Mouse (Mus musculus) limb, embryonic 15.5 days (tissue): ENCODE results near the gene Rmdn2. TPM values are rescaled to one million over a fixed set of nuclear protein-coding genes. Genes with fewer than 3 reads are reported as not detected.

ENCODE experiments used
- ATAC-seq: fragments of 200-750 bp; cut with Nextera tagmentation; 2 replicates; pipeline ENCODE4 v1.8.0; 2017; ENCODE audit warnings: low read depth, moderate TSS enrichment; ENCODE audit not compliant: insufficient number of reproducible peaks, low FRiP score, low TSS enrichment
- H3K27ac ChIP-seq: fragments of 300-500 bp; sonication (generic); 2 replicates; pipeline ENCODE4 v1.5.1; 2015; ENCODE audit warnings: moderate library complexity, mild to moderate bottlenecking, inconsistent platforms
- H3K27me3 ChIP-seq: fragments of 300-500 bp; sonication (generic); 2 replicates; pipeline ENCODE4 v1.6.1; 2015; ENCODE audit warnings: inconsistent platforms
- H3K36me3 ChIP-seq: fragments of 300-500 bp; sonication (generic); 2 replicates; pipeline ENCODE4 v1.6.1; 2015; ENCODE audit warnings: inconsistent platforms
- H3K4me1 ChIP-seq: fragments of 300-500 bp; sonication (generic); 2 replicates; pipeline ENCODE4 v1.6.1; 2015; ENCODE audit warnings: inconsistent platforms
- H3K4me2 ChIP-seq: fragments of 300-500 bp; sonication (generic); 2 replicates; pipeline ENCODE4 v1.6.1; 2015; ENCODE audit warnings: mild to moderate bottlenecking, inconsistent platforms
- H3K4me3 ChIP-seq: fragments of 300-500 bp; sonication (generic); 2 replicates; pipeline ENCODE4 v1.5.1; 2015; ENCODE audit warnings: mild to moderate bottlenecking, inconsistent platforms
- H3K9ac ChIP-seq: fragments of 300-500 bp; sonication (generic); 2 replicates; pipeline ENCODE4 v1.6.1; 2015; ENCODE audit warnings: inconsistent platforms
- H3K9me3 ChIP-seq: fragments of 300-500 bp; sonication (generic); 2 replicates; pipeline ENCODE4 v1.6.1; 2016; ENCODE audit warnings: inconsistent platforms
- WGBS: fragments of 180-500 bp; shearing (Covaris S2); methylation state at CpG from one replicate; pipeline ENCODE4 v1.1.7; 2015; 5-methylcytosine and 5-hydroxymethylcytosine counted together
- polyA plus RNA-seq: library from polyadenylated mRNA; unstranded; fragments of >200 nt; fragmentation: Nextera tagmentation; extraction: Ambion mirVana; gene quantifications from 2 replicates; pipeline ENCODE4 v1.2.1, GENCODE M21; 2015

Gene Rmdn2
- polyA plus RNA-seq, 1 experiment from 2014 or later: 9.0 TPM

- no peak overlapping the region for H3K9ac ChIP-seq
- no peak overlapping the region for H3K4me3 ChIP-seq
- H3K4me1 ChIP-seq: peaks cover 28% of the 10 kb centered on the region
- peaks cover 54% of the 10 kb centered on the region for H3K27me3 ChIP-seq
- no peak for ATAC-seq
- H3K4me2 ChIP-seq: no peak overlapping the region
- no peaks in the 10 kb centered on the region for H3K36me3 ChIP-seq
- H3K27ac ChIP-seq: no peak overlapping the region
- no peaks in the 10 kb centered on the region for H3K9me3 ChIP-seq
- 27% methylated on average over 8 of the region's 8 CpGs for WGBS
These were observed 119.3 kb downstream of the Rmdn2 start for GRCm38 (mm10) chr17:79730988-79731387.

GRCm38 (mm10) chr17:79733039-79733438 lies 121.4 kb downstream of the Rmdn2 start:
- H3K4me2 ChIP-seq: no peak overlapping the region
- H3K9me3 ChIP-seq: no peaks in the 10 kb centered on the region
- peaks cover 50% of the 10 kb centered on the region for H3K27me3 ChIP-seq
- no peak overlapping the region for H3K27ac ChIP-seq
- H3K4me1 ChIP-seq: peaks cover 25% of the 10 kb centered on the region
- no peak for ATAC-seq
- H3K36me3 ChIP-seq: no peaks in the 10 kb centered on the region
- no peak overlapping the region for H3K4me3 ChIP-seq
- no peak overlapping the region for H3K9ac ChIP-seq
- 47% methylated on average over 4 of the region's 4 CpGs for WGBS

GRCm38 (mm10) chr17:79737598-79737997 lies 125.9 kb downstream of the Rmdn2 start:
- H3K27ac ChIP-seq: no peak overlapping the region
- WGBS: 75% methylated on average over 3 of the region's 3 CpGs
- no peaks in the 10 kb centered on the region for H3K36me3 ChIP-seq
- no peaks in the 10 kb centered on the region for H3K9me3 ChIP-seq
- H3K4me3 ChIP-seq: no peak overlapping the region
- H3K27me3 ChIP-seq: peaks cover 39% of the 10 kb centered on the region
- ATAC-seq: no peak
- H3K4me1 ChIP-seq: 0 out of 2 replicates have a peak, but pooled peaks cover 3% of the 10 kb centered on the region
- no peak overlapping the region for H3K4me2 ChIP-seq
- no peak overlapping the region for H3K9ac ChIP-seq

GRCm38 (mm10) chr17:79738847-79739498 lies 127.3 kb downstream of the Rmdn2 start:
- Histone ChIP-seq H3K4me1 (no peaks in the 10 kb centered on the region), H3K36me3 (no peaks in the 10 kb centered on the region), H3K9ac (no peak overlapping the region), H3K4me3 (no peak overlapping the region), H3K9me3 (no peaks in the 10 kb centered on the region), H3K4me2 (no peak overlapping the region), H3K27me3 (peaks cover 30% of the 10 kb centered on the region), H3K27ac (no peak overlapping the region)
- ATAC-seq: no peak
- WGBS: 27% methylated on average over 5 of the region's 5 CpGs

- 0 out of 2 replicates have a peak, but pooled peaks cover 3% of the 10 kb centered on the region for H3K4me1 ChIP-seq
- 78% methylated on average over 5 of the region's 5 CpGs for WGBS
- H3K27me3 ChIP-seq: peaks cover 27% of the 10 kb centered on the region
- no peak overlapping the region for H3K4me2 ChIP-seq
- H3K9ac ChIP-seq: no peak overlapping the region
- H3K4me3 ChIP-seq: no peak overlapping the region
- no peak for ATAC-seq
- H3K27ac ChIP-seq: no peak overlapping the region
- no peaks in the 10 kb centered on the region for H3K9me3 ChIP-seq
- no peaks in the 10 kb centered on the region for H3K36me3 ChIP-seq
These were observed 131.0 kb downstream of the Rmdn2 start for GRCm38 (mm10) chr17:79742635-79743034.

Other genes starting within 250 kb of the Rmdn2 start
- 1.9 TPM in 2 replicates for gene Cyp1b1, start 103.2 kb downstream of the Rmdn2 start, polyA plus RNA-seq